Mouse (Mus musculus) stomach, postnatal 0 days (tissue): ENCODE measurements around the gene Grid1.

ENCODE experiments used
- CTCF ChIP-seq: IDR thresholded peaks from 2 replicates; pipeline ENCODE4 v1.5.1; 2016; ENCODE audit warnings: antibody characterized with exemption, low read depth, mild to moderate bottlenecking, moderate library complexity
- EP300 ChIP-seq: optimal IDR thresholded peaks from 2 replicates; pipeline ENCODE3; 2016; ENCODE audit warnings: antibody characterized with exemption

GRCm38 (mm10) chr14:35044268-35044667 is 224.4 kb downstream of the Grid1 start:
- no peak for TF ChIP-seq CTCF
- no peak for TF ChIP-seq EP300
